Mouse (Mus musculus): Measurements from ENCODE around the gene Mgarp.

The Mgarp gene

DNA sequence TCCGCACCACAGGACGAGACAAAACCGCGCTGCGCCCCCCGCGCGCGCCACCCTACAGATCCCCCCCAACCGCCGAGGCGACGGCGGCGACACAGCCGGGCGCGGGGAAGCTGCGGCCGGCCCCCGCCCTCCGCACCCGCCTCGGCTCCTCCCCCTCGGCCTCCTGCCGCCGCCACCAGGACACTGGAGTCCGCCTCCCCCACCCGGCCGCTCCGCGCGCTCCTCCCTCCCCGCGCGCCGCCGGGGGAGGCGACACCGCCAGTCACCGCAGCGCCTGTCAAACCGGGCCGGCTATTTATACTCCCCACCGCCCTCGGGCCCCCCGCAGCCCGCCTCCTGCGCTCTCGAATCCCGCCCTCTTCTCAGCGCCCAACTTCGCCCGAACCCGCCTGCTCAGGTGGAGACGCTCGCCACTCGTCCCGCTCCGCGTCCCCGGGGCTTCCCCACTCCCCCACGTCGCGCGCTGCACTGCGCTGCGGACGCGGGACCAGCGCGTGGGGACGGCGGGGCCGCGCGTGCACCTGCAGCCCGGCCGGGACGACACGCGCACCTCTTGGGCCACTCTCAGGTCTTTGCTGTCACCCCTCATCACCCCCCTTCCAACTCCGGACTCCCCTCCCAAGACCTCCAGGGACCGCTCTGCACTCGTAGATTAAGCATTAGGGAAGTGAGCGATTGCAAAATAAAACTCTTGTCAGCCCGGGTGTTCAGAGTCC, 55.8 kb downstream of the Mgarp start, which contains the start of gene Elf2:
Gene Elf2 (minus strand): TSS at position 112 of the 716 bp plus-strand sequence.
- peak; percentile 76 for DNase-seq (ENCODE audit: low read depth, low spot score)

DNA sequence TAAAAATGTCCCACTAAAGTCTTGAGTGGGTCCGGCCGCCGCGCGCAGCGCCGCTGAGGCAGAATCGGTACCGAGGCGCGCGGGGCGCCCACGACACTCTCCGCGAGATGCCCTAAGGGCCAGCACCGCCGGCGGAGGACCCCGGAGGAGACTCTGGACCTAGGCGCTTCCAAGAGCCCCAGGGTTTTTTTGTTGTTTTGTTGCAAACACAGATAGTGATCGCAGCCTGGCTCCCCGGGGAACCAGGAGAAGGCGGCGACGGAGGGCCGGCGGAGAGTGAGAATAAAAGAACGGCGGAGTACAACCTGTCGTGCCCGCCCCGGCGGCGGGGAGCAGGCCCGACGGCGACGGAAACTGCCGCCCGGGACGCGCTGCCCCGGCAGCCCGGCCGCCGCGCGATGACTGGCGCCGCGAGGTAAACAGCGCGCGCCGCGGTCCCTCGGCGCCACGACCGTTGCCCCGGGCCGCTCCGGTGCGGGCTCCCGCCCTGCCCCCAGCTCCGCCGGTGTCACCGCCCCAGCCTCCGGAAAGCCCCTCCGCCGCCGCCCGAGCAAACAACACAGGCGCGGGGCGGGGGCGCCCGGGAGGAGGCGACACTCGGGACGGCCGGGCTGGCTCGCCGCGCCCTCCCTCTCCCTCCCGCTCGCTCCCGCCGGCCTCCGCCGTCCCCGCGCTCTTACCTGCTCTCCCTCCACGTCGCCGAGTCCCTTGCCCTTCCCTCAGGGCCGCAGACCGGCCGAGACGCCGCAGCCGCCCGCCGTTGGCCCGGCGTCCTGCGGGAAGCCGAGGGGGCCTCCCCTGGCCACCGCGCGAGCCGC, 56.6 kb downstream of the Mgarp start:
- peak; percentile 59 for DNase-seq (ENCODE audit: low read depth, low spot score)

DNA sequence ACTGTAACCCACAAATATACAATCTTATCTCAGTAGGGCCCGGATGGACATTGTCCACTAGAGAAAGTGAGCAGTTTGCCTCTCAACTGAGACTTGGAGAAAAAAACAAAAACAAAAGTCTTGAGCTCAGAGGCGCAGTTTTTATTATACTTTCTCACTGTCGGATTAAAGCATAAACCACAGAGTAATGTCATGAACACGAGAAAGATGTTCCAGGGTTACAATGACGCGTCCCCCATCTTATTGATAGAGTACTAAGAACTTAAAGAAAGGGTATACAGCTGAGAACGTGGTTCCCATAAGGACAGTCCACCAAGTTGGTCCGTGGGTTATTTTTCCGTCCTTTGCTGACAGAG, 57.2 kb downstream of the Mgarp start:
- no peak for DNase-seq (ENCODE audit: low read depth, low spot score)

Data from retina, postnatal 7 days (tissue).